8 mouse cellular contexts compared by ENCODE assay signal in genomic region chr2:167061381-167062034, GRCm38 (mm10). TPM values are rescaled to one million over a fixed set of nuclear protein-coding genes. Genes with fewer than 3 reads are reported as not detected.
A peak's percentile ranks its signal among the peaks of the same experiment; 100 is the strongest.
DNase-seq lines count a peak whose midpoint lies in the region; ATAC-seq and TF ChIP-seq lines count a peak whose summit lies in the region.

No protein-coding gene starts in this region.

- DNase-seq in heart, postnatal 14 days = no peak
- DNase-seq in G1E (ENCODE audit: low spot score) = no peak
- no peak for DNase-seq in T-cell, adult 2 months (ENCODE audit: low spot score)
- no peak for DNase-seq in frontal cortex, postnatal 10 days (ENCODE audit: low spot score in 2 of 2)
- DNase-seq in right cerebral cortex, postnatal 14 days = no peak

- H3K27me3 ChIP-seq in heart, embryonic 11.5 days (ENCODE audit: control insufficient read depth, insufficient read depth, low read length) = no peaks in the 10 kb centered on the region
- no peaks in the 10 kb centered on the region for H3K27me3 ChIP-seq in G1E (ENCODE audit: insufficient read depth, low read length)
- no peaks in the 10 kb centered on the region for H3K27me3 ChIP-seq in heart, embryonic 15.5 days
- no peaks in the 10 kb centered on the region for H3K27me3 ChIP-seq in liver, embryonic 16.5 days (ENCODE audit: control insufficient read depth, insufficient read depth, low read depth, low read length)

- peak overlapping the region; percentile 90 for H3K9ac ChIP-seq in heart, embryonic 11.5 days (ENCODE audit: low read depth, low read length)
- H3K9ac ChIP-seq in heart, embryonic 15.5 days = peak overlapping the region; percentile 91
- peak overlapping the region; percentile 82 for H3K9ac ChIP-seq in liver, embryonic 16.5 days (ENCODE audit: low read depth, low read length)

- H3K27ac ChIP-seq in heart, embryonic 11.5 days (ENCODE audit: low read depth, low read length) = no peak overlapping the region
- H3K27ac ChIP-seq in heart, embryonic 15.5 days = no peak overlapping the region
- H3K27ac ChIP-seq in liver, embryonic 16.5 days (ENCODE audit: low read length) = peak overlapping the region; percentile 85

- intact Hi-C loops in heart, postnatal 14 days (cut with DNase I) = no loop called here

- ATAC-seq in heart, embryonic 11.5 days (replicated peaks; ENCODE audit: insufficient number of reproducible peaks, low FRiP score, low TSS enrichment) = no peak
- ATAC-seq in G1E (ENCODE audit: extremely low read depth, insufficient number of reproducible peaks, low FRiP score, poor library complexity, severe bottlenecking) = no peak
- no peak for ATAC-seq in heart, embryonic 15.5 days (replicated peaks; ENCODE audit: insufficient number of reproducible peaks, insufficient read depth, low FRiP score, low read depth)
- ATAC-seq in liver, embryonic 16.5 days (ENCODE audit: low read depth) = no peak

- WGBS in heart, embryonic 11.5 days (ENCODE audit: insufficient replicate concordance) = 20% methylated on average over 11 of the region's 11 CpGs
- 16% methylated on average over 11 of the region's 11 CpGs for WGBS in heart, embryonic 15.5 days
- 13% methylated on average over 11 of the region's 11 CpGs for WGBS in liver, embryonic 16.5 days (ENCODE audit: insufficient replicate concordance)

- TF ChIP-seq CTCF in G1E (IDR thresholded peaks at IDR 0.05; ENCODE audit: low read depth, low read length) = no peak

- peak overlapping the region; percentile 80 for H3K4me2 ChIP-seq in heart, embryonic 11.5 days
- peak overlapping the region; percentile 85 for H3K4me2 ChIP-seq in heart, embryonic 15.5 days
- H3K4me2 ChIP-seq in liver, embryonic 16.5 days (ENCODE audit: low read depth, low read length) = peak overlapping the region; percentile 79

- H3K4me1 ChIP-seq in heart, embryonic 11.5 days (ENCODE audit: control insufficient read depth, insufficient read depth, low read length) = peaks cover 3% of the 10 kb centered on the region
- H3K4me1 ChIP-seq in G1E (ENCODE audit: insufficient read depth, low read depth, low read length) = peaks cover 40% of the 10 kb centered on the region
- peaks cover 31% of the 10 kb centered on the region for H3K4me1 ChIP-seq in heart, embryonic 15.5 days (replicated peaks)
- H3K4me1 ChIP-seq in liver, embryonic 16.5 days (ENCODE audit: control insufficient read depth, low read depth, low read length) = peaks cover 36% of the 10 kb centered on the region

- peak overlapping the region; percentile 74 for H3K4me3 ChIP-seq in heart, embryonic 11.5 days (ENCODE audit: low read depth, low read length)
- H3K4me3 ChIP-seq in G1E (ENCODE audit: low read depth, low read length) = peak overlapping the region; percentile 89
- peak overlapping the region; percentile 77 for H3K4me3 ChIP-seq in heart, embryonic 15.5 days
- H3K4me3 ChIP-seq in liver, embryonic 16.5 days (ENCODE audit: low read depth, low read length) = peak overlapping the region; percentile 83

- peaks cover 13% of the 10 kb centered on the region for H3K36me3 ChIP-seq in heart, embryonic 11.5 days (ENCODE audit: control insufficient read depth, insufficient read depth, low read length)
- H3K36me3 ChIP-seq in G1E (replicated peaks) = peaks cover 66% of the 10 kb centered on the region
- peaks cover 42% of the 10 kb centered on the region for H3K36me3 ChIP-seq in heart, embryonic 15.5 days
- peaks cover 27% of the 10 kb centered on the region for H3K36me3 ChIP-seq in liver, embryonic 16.5 days (ENCODE audit: control insufficient read depth, insufficient read depth)

- no peaks in the 10 kb centered on the region for H3K9me3 ChIP-seq in heart, embryonic 11.5 days (replicated peaks; ENCODE audit: control insufficient read depth, low read length)
- H3K9me3 ChIP-seq in G1E (replicated peaks) = no peaks in the 10 kb centered on the region
- H3K9me3 ChIP-seq in heart, embryonic 15.5 days (replicated peaks) = no peaks in the 10 kb centered on the region
- no peaks in the 10 kb centered on the region for H3K9me3 ChIP-seq in liver, embryonic 16.5 days (replicated peaks; ENCODE audit: control insufficient read depth, low read length)

RNA-seq across cellular contexts. Expression of gene Znfx1, which starts 1.3 kb away (rescaled TPM):
- 6.3 and 6.7 TPM in 2 replicates for polyA plus RNA-seq in heart, embryonic 11.5 days (2014; fragmentation: Nextera tagmentation; extraction: Ambion mirVana)
- total RNA-seq in heart, postnatal 14 days (2021) = 10 to 100 TPM; 32.1 to 36.1 TPM
- total RNA-seq in G1E (2014; fragmentation: Nextera tagmentation) (9.6 and 21.6 TPM in 2 replicates), G1E (2017) (12.4 and 13.5 TPM in 2 replicates)
- 3.0 and 4.1 TPM in 2 replicates for polyA plus RNA-seq in G1E (2012)
- 6.2 and 8.3 TPM in 2 replicates for polyA plus RNA-seq in heart, embryonic 15.5 days (2015; fragmentation: Nextera tagmentation; extraction: Ambion mirVana)
- polyA plus RNA-seq in liver, embryonic 16.5 days (2015; fragmentation: Nextera tagmentation; extraction: Ambion mirVana) = 10.2 and 11.8 TPM in 2 replicates

RNA-seq across cellular contexts. Expression of gene Ddx27, which starts 46.5 kb away (rescaled TPM):
- 29.3 and 30.6 TPM in 2 replicates for polyA plus RNA-seq in heart, embryonic 11.5 days (2014; fragmentation: Nextera tagmentation; extraction: Ambion mirVana)
- total RNA-seq in heart, postnatal 14 days (2021) = 10 to 100 TPM; 12.3 to 13.7 TPM
- 67.3 and 80.6 TPM in 2 replicates for total RNA-seq in G1E (2014; fragmentation: Nextera tagmentation)
- total RNA-seq in G1E (2017) = 89.3 and 101 TPM in 2 replicates
- 124 and 137 TPM in 2 replicates for polyA plus RNA-seq in G1E (2012)
- 24.2 and 31.0 TPM in 2 replicates for polyA plus RNA-seq in heart, embryonic 15.5 days (2015; fragmentation: Nextera tagmentation; extraction: Ambion mirVana)
- polyA plus RNA-seq in liver, embryonic 16.5 days (2015; fragmentation: Nextera tagmentation; extraction: Ambion mirVana) = 32.9 and 36.0 TPM in 2 replicates
